Mouse (Mus musculus) limb, embryonic 14.5 days (tissue): ENCODE measurements at regions not wholly inside any gene's neighbourhood (a gene's known extent, or its start where the extent isn't known, plus 50 kb on each side); places are given as distances from the start of the nearest gene placed in this dataset.

ENCODE experiments used
- ATAC-seq: fragments of 200-750 bp; cut with Nextera tagmentation; 2 replicates; pipeline ENCODE4 v1.8.0; 2017; ENCODE audit warnings: low read depth, moderate number of reproducible peaks, moderate TSS enrichment; ENCODE audit not compliant: low FRiP score
- DNase-seq: peaks from one replicate; pipeline ENCODE4 v3.0.0-alpha.2; 2015; ENCODE audit warnings: low spot score
- H3K27ac ChIP-seq: fragments of 300-500 bp; sonication (generic); replicated peaks from 2 replicates; pipeline ENCODE4 v1.5.1; 2014; ENCODE audit warnings: low read depth, mild to moderate bottlenecking, low read length, moderate library complexity, mixed read lengths
- H3K27me3 ChIP-seq: fragments of 300-500 bp; sonication (generic); 2 replicates; pipeline ENCODE4 v1.6.1; 2014; ENCODE audit warnings: low read length, mixed read lengths; ENCODE audit not compliant: control insufficient read depth, insufficient read depth
- H3K36me3 ChIP-seq: fragments of 300-500 bp; sonication (generic); 2 replicates; pipeline ENCODE4 v1.6.1; 2014; ENCODE audit warnings: mild to moderate bottlenecking, low read length, moderate library complexity, mixed read lengths; ENCODE audit not compliant: control insufficient read depth, insufficient read depth
- H3K4me1 ChIP-seq: fragments of 300-500 bp; sonication (generic); 2 replicates; pipeline ENCODE4 v1.6.1; 2014; ENCODE audit warnings: antibody characterized with exemption, low read length, mixed read lengths; ENCODE audit not compliant: control insufficient read depth, insufficient read depth
- H3K4me2 ChIP-seq: fragments of 300-500 bp; sonication (generic); replicated peaks from 2 replicates; pipeline ENCODE4 v1.6.1; 2014; ENCODE audit warnings: low read depth, mild to moderate bottlenecking, low read length, moderate library complexity; ENCODE audit not compliant: severe bottlenecking
- H3K4me3 ChIP-seq: fragments of 300-500 bp; sonication (generic); replicated peaks from 2 replicates; pipeline ENCODE4 v1.5.1; 2014; ENCODE audit warnings: low read length
- H3K9ac ChIP-seq: fragments of 300-500 bp; sonication (generic); 2 replicates; pipeline ENCODE4 v1.6.1; 2014; ENCODE audit warnings: mild to moderate bottlenecking, low read depth, low read length, moderate library complexity; ENCODE audit not compliant: severe bottlenecking
- H3K9me3 ChIP-seq: fragments of 300-500 bp; sonication (generic); 2 replicates; pipeline ENCODE4 v1.6.1; 2016; ENCODE audit warnings: low read length; ENCODE audit not compliant: control insufficient read depth
- POLR2A ChIP-seq: fragments of 200-500 bp; IDR thresholded peaks from 2 replicates; pipeline ENCODE4 v1.8.0; 2012; ENCODE audit warnings: inconsistent platforms, mild to moderate bottlenecking, moderate library complexity, borderline replicate concordance; ENCODE audit not compliant: insufficient read depth, insufficient read length; ENCODE audit errors: extremely low read depth
- WGBS: fragments of 180-500 bp; shearing (Covaris S2); extraction: QIAGEN DNeasy Blood & Tissue Kit; methylation state at CpG from one replicate; pipeline ENCODE4 v1.1.7; 2014; 5-methylcytosine and 5-hydroxymethylcytosine counted together

DNA sequence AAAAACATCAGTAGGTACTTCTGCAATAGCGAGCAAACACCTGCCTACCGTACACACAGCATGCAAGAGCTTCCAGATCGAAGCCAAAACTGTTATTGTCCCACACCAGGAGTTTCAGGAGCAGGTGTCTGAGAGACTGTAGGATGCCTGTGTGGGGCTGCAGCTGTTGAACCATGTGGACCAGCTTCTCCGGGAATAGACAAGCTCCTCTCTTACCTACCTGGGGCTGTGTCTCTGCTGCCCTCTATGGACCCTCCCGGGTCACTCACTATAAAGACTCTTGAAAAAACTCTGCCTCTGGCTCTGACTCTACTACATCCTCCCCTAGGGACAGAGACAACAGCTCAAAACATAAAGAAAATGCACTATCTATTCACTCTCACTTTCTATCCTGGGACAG lies 201.0 kb upstream of the Zdhhc25 start:
- H3K9ac ChIP-seq, result no peak overlapping the region
- no peak overlapping the region for H3K4me2 ChIP-seq
- no peak overlapping the region for H3K4me3 ChIP-seq
- H3K27me3 ChIP-seq, result no peaks in the 10 kb centered on the region
- ATAC-seq, result no peak
- H3K27ac ChIP-seq, result no peak overlapping the region
- no peak for TF ChIP-seq POLR2A
- H3K4me1 ChIP-seq, result no peaks in the 10 kb centered on the region
- H3K9me3 ChIP-seq, result no peaks in the 10 kb centered on the region
- no peaks in the 10 kb centered on the region for H3K36me3 ChIP-seq
- 35% methylated on average over 5 of the region's 5 CpGs for WGBS
- no peak for DNase-seq

DNA sequence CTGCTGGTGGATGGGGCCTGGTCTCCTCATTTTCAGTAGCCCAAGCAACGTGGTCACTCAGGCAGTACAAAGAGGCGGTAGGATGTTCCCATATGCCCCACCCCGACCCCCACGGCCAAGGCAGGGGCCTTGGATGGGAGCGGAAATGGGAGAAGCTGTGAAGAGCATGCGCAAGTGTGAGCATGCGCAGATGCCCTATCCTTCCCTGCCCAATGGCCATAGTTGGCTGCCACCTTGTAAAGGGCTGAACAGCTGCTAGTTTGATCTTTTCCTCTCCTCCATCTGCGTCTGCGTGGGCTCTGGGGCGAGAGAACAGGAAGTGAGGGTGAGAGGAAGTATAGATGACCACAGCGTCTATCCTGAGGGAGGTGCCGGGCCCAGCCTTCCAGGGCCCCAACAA lies 200.1 kb upstream of the Zdhhc25 start:
- TF ChIP-seq POLR2A, result no peak
- H3K4me2 ChIP-seq, result no peak overlapping the region
- no peak overlapping the region for H3K27ac ChIP-seq
- no peak overlapping the region for H3K4me3 ChIP-seq
- WGBS, result 59% methylated on average over 12 of the region's 12 CpGs
- H3K36me3 ChIP-seq, result no peaks in the 10 kb centered on the region
- no peak overlapping the region for H3K9ac ChIP-seq
- no peaks in the 10 kb centered on the region for H3K9me3 ChIP-seq
- no peaks in the 10 kb centered on the region for H3K27me3 ChIP-seq
- DNase-seq (no peak), ATAC-seq (no peak)
- no peaks in the 10 kb centered on the region for H3K4me1 ChIP-seq

DNA sequence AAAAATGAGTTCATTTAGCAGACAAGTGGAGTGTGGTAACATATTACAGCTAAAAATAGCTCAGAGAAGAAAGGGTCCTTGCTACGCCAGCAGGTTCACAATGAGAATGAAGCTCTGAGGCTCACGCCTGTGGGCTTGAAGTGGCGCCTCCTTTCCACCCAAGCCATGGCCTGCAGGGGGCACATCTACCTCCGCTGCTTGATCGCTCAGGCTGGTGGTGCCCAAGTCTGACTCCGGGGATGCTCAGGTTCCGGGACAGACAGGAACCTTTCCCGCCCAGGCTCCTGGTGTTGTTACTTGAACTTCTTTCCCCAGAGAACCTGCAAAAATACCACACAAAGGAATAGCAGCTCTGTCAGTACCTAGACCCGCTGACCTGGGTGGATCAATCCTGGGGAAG lies 199.3 kb upstream of the Zdhhc25 start:
- H3K4me2 ChIP-seq, result no peak overlapping the region
- DNase-seq (no peak), ATAC-seq (no peak)
- no peaks in the 10 kb centered on the region for H3K36me3 ChIP-seq
- H3K4me1 ChIP-seq, result no peaks in the 10 kb centered on the region
- H3K27ac ChIP-seq, result no peak overlapping the region
- WGBS, result 56% methylated on average over 9 of the region's 9 CpGs
- no peaks in the 10 kb centered on the region for H3K9me3 ChIP-seq
- no peak overlapping the region for H3K4me3 ChIP-seq
- TF ChIP-seq POLR2A, result no peak
- no peak overlapping the region for H3K9ac ChIP-seq
- H3K27me3 ChIP-seq, result no peaks in the 10 kb centered on the region

DNA sequence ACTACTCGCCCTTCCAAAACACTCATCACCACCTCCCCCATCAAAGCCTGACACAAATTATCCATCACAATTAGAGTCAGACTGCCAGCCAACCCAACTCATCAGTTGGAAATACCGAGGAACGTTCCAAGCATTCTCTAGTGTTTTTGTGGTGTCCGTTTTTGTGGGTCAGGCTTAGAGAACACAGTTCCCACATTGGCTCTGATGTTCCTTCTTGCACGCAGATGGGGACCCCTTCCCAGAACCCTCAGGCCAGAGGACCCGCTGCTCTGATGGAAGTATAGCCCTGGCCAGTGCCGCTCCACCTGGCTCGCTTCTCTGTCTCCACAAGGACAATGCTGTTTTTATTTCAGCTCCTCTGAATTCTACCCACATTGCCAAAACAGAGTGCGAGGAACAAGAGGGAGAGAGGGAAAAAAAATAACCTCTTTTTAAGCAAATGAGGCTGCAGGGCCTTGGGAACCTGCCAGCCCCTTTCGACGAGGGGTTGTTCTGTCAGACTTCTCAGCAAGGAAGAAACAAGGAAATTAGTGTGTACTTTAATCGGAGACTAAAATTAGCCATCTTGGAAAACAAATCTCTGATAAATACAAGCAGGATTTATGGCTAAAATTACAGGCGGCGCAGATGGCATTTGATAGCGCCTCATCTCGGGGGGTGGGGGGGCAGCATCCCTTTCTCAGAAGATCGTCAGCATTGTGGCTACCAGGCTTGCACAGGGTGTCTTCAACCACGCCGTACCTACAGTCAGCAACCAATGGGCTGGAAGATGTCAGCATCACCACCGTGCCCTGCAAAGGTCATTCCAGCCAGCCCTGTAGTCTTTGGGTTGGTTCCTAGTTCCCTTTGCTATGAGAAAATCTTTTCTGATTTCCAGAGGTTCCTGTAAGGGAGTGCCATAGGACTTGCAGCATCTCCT lies 191.4 kb upstream of the Zdhhc25 start:
- H3K9me3 ChIP-seq, result 0 out of 2 replicates have a peak, but pooled peaks cover 4% of the 10 kb centered on the region
- no peak overlapping the region for H3K9ac ChIP-seq
- ATAC-seq (no peak), DNase-seq (no peak)
- 75% methylated on average over 20 of the region's 20 CpGs for WGBS
- no peak overlapping the region for H3K4me3 ChIP-seq
- H3K27me3 ChIP-seq, result no peaks in the 10 kb centered on the region
- TF ChIP-seq POLR2A, result no peak
- H3K36me3 ChIP-seq, result no peaks in the 10 kb centered on the region
- H3K27ac ChIP-seq, result no peak overlapping the region
- no peaks in the 10 kb centered on the region for H3K4me1 ChIP-seq
- no peak overlapping the region for H3K4me2 ChIP-seq

DNA sequence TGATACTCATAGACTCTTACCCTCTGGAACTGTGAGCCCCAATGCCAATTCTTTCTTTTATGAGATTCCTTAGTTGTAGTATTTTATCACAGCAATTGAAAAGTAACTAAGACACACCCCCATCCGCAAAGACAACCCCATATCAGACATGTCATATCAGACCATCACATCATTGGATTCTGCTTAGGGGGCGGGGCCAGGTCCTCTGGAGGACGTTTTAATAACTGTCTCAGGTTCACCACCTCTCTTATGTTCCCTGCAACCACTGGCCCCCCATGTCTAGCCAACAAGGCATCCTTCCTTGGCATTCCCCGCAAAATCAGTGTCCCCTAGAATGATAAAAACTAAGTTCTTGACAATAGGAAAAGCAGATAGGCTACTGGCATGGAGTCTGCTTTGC lies 185.9 kb upstream of the Zdhhc25 start:
- ATAC-seq (no peak), DNase-seq (no peak)
- WGBS, result 66% methylated on average over 4 of the region's 4 CpGs

More for the DNA sequence above, 185.9 kb upstream of the Zdhhc25 start:
- no peak overlapping the region for H3K4me3 ChIP-seq
- H3K4me1 ChIP-seq, result no peaks in the 10 kb centered on the region
- H3K9ac ChIP-seq, result no peak overlapping the region
- no peak overlapping the region for H3K4me2 ChIP-seq
- no peak overlapping the region for H3K27ac ChIP-seq
- H3K9me3 ChIP-seq, result 0 out of 2 replicates have a peak, but pooled peaks cover 4% of the 10 kb centered on the region
- H3K36me3 ChIP-seq, result no peaks in the 10 kb centered on the region
- TF ChIP-seq POLR2A, result no peak
- H3K27me3 ChIP-seq, result no peaks in the 10 kb centered on the region
